Mouse (Mus musculus) pancreas, adult 10 weeks (tissue): Measurements from ENCODE around the gene Cd244a. TPM values are rescaled to one million over a fixed set of nuclear protein-coding genes. Genes with fewer than 3 reads are reported as not detected.

ENCODE experiments used
- polyA plus RNA-seq: library from polyadenylated mRNA; stranded (reverse); fragments of 350-450 nt; fragmentation: Illumina TruSeq; extraction: RNeasy Lipid Tissue Mini Kit (QIAGEN cat#74804); gene quantifications from one replicate; pipeline ENCODE4 v1.2.3, GENCODE M21; 2015; ENCODE audit warnings: low read depth, low replicate concordance; ENCODE audit not compliant: insufficient read depth

The Cd244a gene
- not detected for polyA plus RNA-seq

GRCm38 (mm10) chr1:171558898-171559297 is at the start of gene Cd244a:
TSS of gene Cd244a (plus strand) at chr1:171559193.

GRCm38 (mm10) chr1:171535194-171535593 is 23.8 kb upstream of the Cd244a start, which contains the start of gene Itln1:
TSS of gene Itln1 (minus strand) at chr1:171535294.

GRCm38 (mm10) chr1:171607176-171607575 is 48.2 kb downstream of the Cd244a start, which contains the start of gene Ly9:
TSS of gene Ly9 (minus strand) at chr1:171607410.

GRCm38 (mm10) chr1:171652734-171653133 is 93.7 kb downstream of the Cd244a start, which contains the start of gene Slamf7:
TSS of gene Slamf7 (minus strand) at chr1:171653035.

Other genes with a start within 250 kb of the Cd244a start
- gene Dedd, start 230.0 kb upstream of the Cd244a start, polyA plus RNA-seq, result 12.2 TPM
- 13.2 TPM for gene Nit1, start 213.5 kb upstream of the Cd244a start, polyA plus RNA-seq
- 9.1 TPM for gene Pfdn2, start 213.5 kb upstream of the Cd244a start, polyA plus RNA-seq
- gene Klhdc9, start 198.4 kb upstream of the Cd244a start, polyA plus RNA-seq, result not detected
- 0.87 TPM for gene Nectin4, start 189.1 kb upstream of the Cd244a start, polyA plus RNA-seq
- gene Arhgap30, start 170.2 kb upstream of the Cd244a start, polyA plus RNA-seq, result 1.7 TPM
- 36.3 TPM for gene Usf1, start 147.9 kb upstream of the Cd244a start, polyA plus RNA-seq
- gene Tstd1, start 140.3 kb upstream of the Cd244a start, polyA plus RNA-seq, result 12.7 TPM
- 23.8 TPM for gene F11r, start 121.7 kb upstream of the Cd244a start, polyA plus RNA-seq
- gene Alyref2, start 55.7 kb upstream of the Cd244a start, polyA plus RNA-seq, result 1.1 TPM
- gene Itln1, start 23.9 kb upstream of the Cd244a start, polyA plus RNA-seq, result not detected
- not detected for gene Ly9, start 48.2 kb downstream of the Cd244a start, polyA plus RNA-seq
- 1.6 TPM for gene Slamf7, start 93.8 kb downstream of the Cd244a start, polyA plus RNA-seq
- 1.9 TPM for gene Cd48, start 122.8 kb downstream of the Cd244a start, polyA plus RNA-seq
- not detected for gene Slamf1, start 207.9 kb downstream of the Cd244a start, polyA plus RNA-seq